Mouse (Mus musculus) neural tube, embryonic 11.5 days (tissue): ENCODE data around the gene Tmem169. TPM values are rescaled to one million over a fixed set of nuclear protein-coding genes. Genes with fewer than 3 reads are reported as not detected.
"Not testable (repeated sequence)": the region's sequence is repeated elsewhere in the genome, so short reads cannot be mapped to it uniquely, and the experiment has no call there.

Source experiments
- ATAC-seq: fragments of 200-750 bp; cut with Nextera tagmentation; 2 replicates; pipeline ENCODE4 v1.8.0; 2017; ENCODE audit warnings: moderate number of reproducible peaks, mild to moderate bottlenecking, moderate TSS enrichment, moderate library complexity; ENCODE audit not compliant: insufficient read depth, low FRiP score, low TSS enrichment
- DNase-seq: peaks from one replicate; pipeline ENCODE4 v3.0.0-alpha.2; 2015; ENCODE audit warnings: low spot score
- H3K27ac ChIP-seq: fragments of 300-500 bp; sonication (generic); 2 replicates; pipeline ENCODE4 v1.5.1; 2014; ENCODE audit warnings: low read depth, mild to moderate bottlenecking, low read length
- H3K27me3 ChIP-seq: fragments of 300-500 bp; sonication (generic); 2 replicates; pipeline ENCODE4 v1.6.1; 2014; ENCODE audit warnings: mild to moderate bottlenecking, low read length, mixed read lengths; ENCODE audit not compliant: control insufficient read depth, insufficient read depth
- H3K36me3 ChIP-seq: fragments of 300-500 bp; sonication (generic); 2 replicates; pipeline ENCODE4 v1.6.1; 2014; ENCODE audit warnings: mild to moderate bottlenecking, low read length, moderate library complexity, mixed read lengths; ENCODE audit not compliant: control insufficient read depth, insufficient read depth
- H3K4me1 ChIP-seq: fragments of 300-500 bp; sonication (generic); 2 replicates; pipeline ENCODE4 v1.6.1; 2014; ENCODE audit warnings: low read length, mixed read lengths; ENCODE audit not compliant: control insufficient read depth, insufficient read depth
- H3K4me2 ChIP-seq: fragments of 300-500 bp; sonication (generic); 2 replicates; pipeline ENCODE4 v1.6.1; 2014; ENCODE audit warnings: low read depth, mild to moderate bottlenecking, moderate library complexity
- H3K4me3 ChIP-seq: fragments of 300-500 bp; sonication (generic); 2 replicates; pipeline ENCODE4 v1.5.1; 2014; ENCODE audit warnings: low read depth, low read length
- H3K9ac ChIP-seq: fragments of 300-500 bp; sonication (generic); 2 replicates; pipeline ENCODE4 v1.6.1; 2014; ENCODE audit warnings: mild to moderate bottlenecking, low read length
- H3K9me3 ChIP-seq: fragments of 300-500 bp; sonication (generic); 2 replicates; pipeline ENCODE4 v1.6.1; 2016; ENCODE audit warnings: low read length; ENCODE audit not compliant: control insufficient read depth
- WGBS: fragments of 180-500 bp; shearing (Covaris S2); extraction: QIAGEN DNeasy Blood & Tissue Kit; methylation state at CpG from one replicate; pipeline ENCODE4 v1.1.7; 2014; 5-methylcytosine and 5-hydroxymethylcytosine counted together
- polyA plus RNA-seq: library from polyadenylated mRNA; unstranded; fragments of >200 nt; fragmentation: Nextera tagmentation; extraction: Ambion mirVana; gene quantifications from 2 replicates; pipeline ENCODE4 v1.2.1, GENCODE M21; 2014

Tmem169 gene
- 17.8 and 22.6 TPM in 2 replicates for polyA plus RNA-seq

DNA sequence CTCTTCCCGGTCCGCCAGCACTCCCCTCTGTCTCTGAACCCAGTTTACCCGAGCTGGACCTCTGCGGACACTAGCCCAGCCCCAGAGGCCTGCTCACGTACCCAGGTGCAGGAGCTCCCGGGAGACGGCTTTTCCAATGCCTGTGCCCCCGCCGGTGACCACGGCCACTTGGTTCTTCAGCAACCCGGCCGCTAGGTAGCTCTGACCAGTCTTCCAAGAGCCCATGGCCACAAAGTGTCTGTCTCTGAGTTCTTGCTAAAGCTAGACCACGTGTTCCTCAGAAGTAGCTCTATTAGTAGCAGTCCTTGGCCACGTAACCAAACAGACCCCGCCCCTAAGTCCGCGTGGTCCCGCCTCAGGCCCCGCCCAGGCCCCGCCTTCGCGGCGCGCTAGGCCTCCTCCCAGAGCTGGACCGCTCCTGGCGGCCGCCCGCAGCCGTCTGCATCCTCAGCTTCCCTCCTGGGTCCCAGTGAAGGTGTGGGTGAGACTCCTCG is at the start of gene Tmem169, which contains the start of gene Pecr:
TSS of gene Tmem169 (plus strand) at position 378 of the 494 bp plus-strand sequence.
TSS of gene Pecr (minus strand) at position 323 of the 494 bp plus-strand sequence.
- H3K4me1 ChIP-seq = no peaks in the 10 kb centered on the region; the same call in 1 of the 2 replicates
- H3K9ac ChIP-seq = peak within 1 kb of the TSS; percentile 66
- H3K36me3 ChIP-seq = no peaks in the 10 kb centered on the region
- peak; percentile 96 for DNase-seq
- H3K27ac ChIP-seq = peak within 1 kb of the TSS; percentile 36; the same call in 1 of the 2 replicates
- under 1% methylated on average over 30 of the region's 30 CpGs for WGBS
- peak within 1 kb of the TSS; percentile 73 for H3K4me2 ChIP-seq
- H3K27me3 ChIP-seq = no peaks in the 10 kb centered on the region
- ATAC-seq = peak; percentile 98; the same call in 1 of the 2 replicates
- H3K9me3 ChIP-seq = no peaks in the 10 kb centered on the region
- peak within 1 kb of the TSS; percentile 47 for H3K4me3 ChIP-seq

- WGBS = under 1% methylated on average over 35 of the region's 50 CpGs
- DNase-seq = peak; percentile 82
- not testable (repeated sequence) for H3K4me1 ChIP-seq, H3K27me3 ChIP-seq, H3K9me3 ChIP-seq, H3K36me3 ChIP-seq
- Histone ChIP-seq H3K4me2 (peak overlapping the region; percentile 66), H3K4me3 (peak overlapping the region; percentile 45), H3K9ac (peak overlapping the region; percentile 62), H3K27ac (peak overlapping the region; percentile 63; the same call in 1 of the 2 replicates)
- ATAC-seq = peak; percentile 83
Measured at GRCm38 (mm10) chr1:72236363-72237006, 47.7 kb upstream of the Tmem169 start.

GRCm38 (mm10) chr1:72237007-72237775 is 47.0 kb upstream of the Tmem169 start:
- Histone ChIP-seq H3K36me3 (no peaks in the 10 kb centered on the region), H3K27ac (no peak overlapping the region), H3K4me3 (no peak overlapping the region), H3K27me3 (no peaks in the 10 kb centered on the region), H3K9me3 (no peaks in the 10 kb centered on the region), H3K4me2 (peak overlapping the region; percentile 32), H3K4me1 (no peaks in the 10 kb centered on the region), H3K9ac (no peak overlapping the region)
- 8% methylated on average over 10 of the region's 13 CpGs for WGBS
- no peak for ATAC-seq
- DNase-seq = no peak

GRCm38 (mm10) chr1:72238016-72238580 is 46.1 kb upstream of the Tmem169 start:
- 53% methylated on average over 10 of the region's 10 CpGs for WGBS
- no peak for ATAC-seq

DNA sequence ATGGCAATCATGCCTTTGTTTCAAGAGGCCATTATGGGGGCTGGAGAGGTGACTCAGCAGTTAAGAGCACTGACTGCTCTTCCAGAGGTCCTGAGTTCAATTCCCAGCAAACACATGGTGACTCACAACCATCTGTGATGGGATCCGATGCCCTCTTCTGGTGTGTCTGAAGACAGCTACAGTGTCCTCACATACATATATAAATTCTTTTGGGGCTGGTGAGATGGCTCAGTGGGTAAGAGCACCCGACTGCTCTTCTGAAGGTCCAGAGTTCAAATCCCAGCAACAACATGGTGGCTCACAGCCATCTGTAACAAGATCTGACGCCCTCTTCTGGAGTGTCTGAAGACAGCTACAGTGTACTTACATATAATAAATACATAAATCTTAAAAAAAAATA is 45.1 kb upstream of the Tmem169 start:
- WGBS = 86% methylated on average over 3 of the region's 3 CpGs
- H3K9me3 ChIP-seq, H3K27ac ChIP-seq, H3K4me2 ChIP-seq, H3K9ac ChIP-seq, H3K4me3 ChIP-seq, H3K4me1 ChIP-seq, H3K36me3 ChIP-seq, ATAC-seq, DNase-seq, H3K27me3 ChIP-seq: not testable (repeated sequence)

More at GRCm38 (mm10) chr1:72238016-72238580, 46.1 kb upstream of the Tmem169 start:
- no peak for DNase-seq
- H3K36me3 ChIP-seq = no peaks in the 10 kb centered on the region
- no peaks in the 10 kb centered on the region for H3K9me3 ChIP-seq
- H3K4me1 ChIP-seq = no peaks in the 10 kb centered on the region
- H3K27ac ChIP-seq = no peak overlapping the region
- H3K27me3 ChIP-seq = no peaks in the 10 kb centered on the region
- no peak overlapping the region for H3K4me3 ChIP-seq
- no peak overlapping the region for H3K4me2 ChIP-seq
- no peak overlapping the region for H3K9ac ChIP-seq

DNA sequence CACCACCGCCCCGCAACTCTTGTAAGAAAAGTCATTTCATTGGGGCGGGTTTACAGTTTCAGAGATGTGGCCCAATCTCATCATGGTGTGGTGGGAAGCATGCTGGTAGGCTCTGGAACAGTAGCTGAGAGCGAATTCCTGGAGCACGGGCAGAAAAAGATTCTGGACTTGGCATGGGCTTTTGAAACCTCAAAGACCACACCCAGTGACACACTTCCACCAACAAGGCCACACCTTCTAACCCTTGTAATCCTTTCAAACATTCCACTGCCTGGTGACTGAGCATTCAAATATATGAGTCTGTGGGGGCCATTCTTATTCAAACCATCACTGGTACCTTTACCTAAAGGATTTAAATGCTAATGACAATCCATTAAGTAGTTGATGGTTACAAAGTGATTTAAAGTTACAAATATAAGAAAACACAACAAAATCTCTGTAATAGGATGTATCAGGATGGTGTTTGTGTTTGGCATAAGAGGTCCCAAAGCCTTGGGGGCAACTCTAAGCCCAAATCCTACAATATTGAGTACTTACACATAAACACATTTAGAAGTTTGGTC is 41.5 kb upstream of the Tmem169 start:
- no peaks in the 10 kb centered on the region for H3K27me3 ChIP-seq
- no peaks in the 10 kb centered on the region for H3K36me3 ChIP-seq
- H3K4me2 ChIP-seq = no peak overlapping the region
- DNase-seq = no peak
- 94% methylated on average over 5 of the region's 5 CpGs for WGBS
- no peak overlapping the region for H3K9ac ChIP-seq
- H3K27ac ChIP-seq = no peak overlapping the region
- no peaks in the 10 kb centered on the region for H3K4me1 ChIP-seq
- no peak overlapping the region for H3K4me3 ChIP-seq
- ATAC-seq = no peak
- H3K9me3 ChIP-seq = no peaks in the 10 kb centered on the region

- WGBS = under 1% methylated on average over 47 of the region's 47 CpGs
- Histone ChIP-seq H3K27ac (peak overlapping the region; percentile 96), H3K9me3 (no peaks in the 10 kb centered on the region)
Measured at GRCm38 (mm10) chr1:72243656-72244316, 40.4 kb upstream of the Tmem169 start.

More at GRCm38 (mm10) chr1:72243656-72244316, 40.4 kb upstream of the Tmem169 start:
- Histone ChIP-seq H3K4me1 (no peaks in the 10 kb centered on the region), H3K27me3 (no peaks in the 10 kb centered on the region), H3K36me3 (no peaks in the 10 kb centered on the region), H3K4me3 (peak overlapping the region; percentile 34), H3K4me2 (peak overlapping the region; percentile 43), H3K9ac (peak overlapping the region; percentile 84)
- peak; percentile 96 for DNase-seq
- peak; percentile 91 for ATAC-seq
